Mouse (Mus musculus) v-Abl transformed pro-B cells (cell line): ENCODE data around the gene Plppr2.

Experiments used
- in situ Hi-C, 2 experiments: fragments of 400-800 bp; cut with MboI; formaldehyde crosslinking; loops; one replicate each; pipeline ENCODE4 v1.15.1; 2025; ENCODE audit not compliant: unreplicated experiment in 2 of 2

Plppr2 gene

GRCm38 (mm10) chr9:21932006-21932405 lies 4.8 kb upstream of the Plppr2 start:
- in situ Hi-C loops = no loop called here

GRCm38 (mm10) chr9:21932445-21933137 lies 4.2 kb upstream of the Plppr2 start:
- in situ Hi-C loops = no loop called here

GRCm38 (mm10) chr9:21934021-21934420 lies 2.8 kb upstream of the Plppr2 start:
- in situ Hi-C loops = no loop called here

GRCm38 (mm10) chr9:21935466-21936131 lies 1.2 kb upstream of the Plppr2 start:
- in situ Hi-C loops = no loop called here

GRCm38 (mm10) chr9:21937711-21938175 lies 910 bp downstream of the Plppr2 start:
- in situ Hi-C loops = no loop called here

- in situ Hi-C loops = no loop called here
These were observed 1.5 kb downstream of the Plppr2 start for GRCm38 (mm10) chr9:21938234-21938855.

DNA sequence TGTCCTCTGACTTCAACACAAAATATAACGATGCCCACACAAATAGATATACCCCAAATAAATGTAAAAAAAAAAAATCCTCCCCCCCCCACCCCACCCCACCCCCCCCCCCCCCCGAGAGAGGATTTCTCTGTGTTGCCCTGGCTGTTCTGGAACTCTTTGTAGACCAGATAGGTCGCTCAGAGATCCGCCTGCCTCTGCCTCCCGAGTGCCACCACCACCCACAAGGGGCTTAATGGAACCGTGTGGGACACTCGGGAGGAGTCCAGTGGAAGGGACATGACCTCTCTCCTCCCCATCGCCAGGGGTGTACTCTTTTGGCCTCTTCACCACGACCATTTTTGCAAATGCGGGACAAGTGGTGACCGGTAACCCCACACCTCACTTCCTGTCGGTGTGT lies 6.2 kb downstream of the Plppr2 start:
- in situ Hi-C loops = no loop called here

GRCm38 (mm10) chr9:21943638-21944037 lies 6.8 kb downstream of the Plppr2 start:
- in situ Hi-C loops = no loop called here

GRCm38 (mm10) chr9:21944267-21944666 lies 7.4 kb downstream of the Plppr2 start:
- in situ Hi-C loops = no loop called here

DNA sequence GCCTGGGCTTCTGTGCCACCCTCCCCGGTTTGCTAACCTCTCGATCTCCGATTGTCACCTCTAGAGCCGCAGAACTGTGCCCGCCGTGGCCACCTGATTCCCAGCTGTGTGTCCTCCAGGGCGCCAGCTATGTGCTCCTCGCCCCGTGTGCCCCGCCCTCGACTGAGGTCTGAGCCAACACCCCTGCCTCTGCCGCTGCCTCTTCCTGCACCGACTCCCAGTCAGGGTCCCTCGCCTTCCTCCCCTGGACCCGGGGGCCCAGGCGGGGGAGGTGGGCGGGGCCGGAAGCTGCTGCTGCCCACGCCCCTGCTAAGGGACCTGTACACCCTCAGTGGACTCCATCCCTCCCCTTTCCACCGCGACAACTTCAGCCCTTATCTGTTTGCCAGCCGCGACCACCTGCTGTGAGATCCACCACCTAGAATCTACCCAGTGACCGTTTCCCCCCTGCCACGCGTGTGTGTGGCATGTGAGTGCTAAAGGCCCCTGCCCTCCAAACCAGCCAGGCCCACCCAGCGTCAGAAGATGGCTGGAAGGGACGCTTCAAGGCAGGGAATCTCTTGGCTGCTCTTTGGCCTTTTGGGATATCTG lies 10.8 kb downstream of the Plppr2 start:
- in situ Hi-C loops = no loop called here

- in situ Hi-C loops = no loop called here
These were observed 11.3 kb downstream of the Plppr2 start for GRCm38 (mm10) chr9:21948146-21948545.

- in situ Hi-C loops = no loop called here
These were observed 12.0 kb downstream of the Plppr2 start for GRCm38 (mm10) chr9:21948790-21949189.

GRCm38 (mm10) chr9:21950322-21950721 lies 13.5 kb downstream of the Plppr2 start:
- in situ Hi-C loops = no loop called here

GRCm38 (mm10) chr9:21951977-21952376 lies 15.1 kb downstream of the Plppr2 start:
- in situ Hi-C loops = no loop called here

GRCm38 (mm10) chr9:21953600-21953999 lies 16.8 kb downstream of the Plppr2 start:
- in situ Hi-C loops = no loop called here

GRCm38 (mm10) chr9:21954635-21955034 lies 17.8 kb downstream of the Plppr2 start:
- in situ Hi-C loops = no loop called here

GRCm38 (mm10) chr9:21955225-21955569 lies 18.4 kb downstream of the Plppr2 start:
- in situ Hi-C loops = no loop called here

- in situ Hi-C loops = no loop called here
These were observed 18.9 kb downstream of the Plppr2 start, which contains the start of gene Swsap1 for GRCm38 (mm10) chr9:21955570-21956281. Gene Swsap1, plus strand, starts transcription at chr9:21955755.

GRCm38 (mm10) chr9:21958372-21958771 lies 21.5 kb downstream of the Plppr2 start:
- in situ Hi-C loops = no loop called here

DNA sequence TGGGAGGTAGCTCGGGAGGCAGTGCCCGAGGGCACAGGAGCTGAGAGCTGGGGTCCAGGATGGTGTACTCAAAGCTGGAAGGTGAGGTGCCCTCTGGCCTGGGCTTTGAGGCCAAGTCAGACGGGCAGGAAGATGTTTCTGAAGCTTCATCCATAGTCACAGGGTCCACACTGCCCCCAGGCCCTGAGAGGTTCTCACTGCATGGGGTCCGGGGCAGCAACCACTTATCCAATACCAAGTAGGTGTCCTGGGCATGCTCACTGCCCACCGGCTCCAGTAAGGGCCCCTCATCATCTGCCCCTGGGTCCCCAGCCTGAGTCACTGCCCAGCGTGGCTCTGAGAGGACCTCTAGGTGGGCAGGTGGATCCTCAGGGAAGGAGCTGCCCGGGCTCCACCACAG lies 22.4 kb downstream of the Plppr2 start:
- in situ Hi-C loops = no loop called here

DNA sequence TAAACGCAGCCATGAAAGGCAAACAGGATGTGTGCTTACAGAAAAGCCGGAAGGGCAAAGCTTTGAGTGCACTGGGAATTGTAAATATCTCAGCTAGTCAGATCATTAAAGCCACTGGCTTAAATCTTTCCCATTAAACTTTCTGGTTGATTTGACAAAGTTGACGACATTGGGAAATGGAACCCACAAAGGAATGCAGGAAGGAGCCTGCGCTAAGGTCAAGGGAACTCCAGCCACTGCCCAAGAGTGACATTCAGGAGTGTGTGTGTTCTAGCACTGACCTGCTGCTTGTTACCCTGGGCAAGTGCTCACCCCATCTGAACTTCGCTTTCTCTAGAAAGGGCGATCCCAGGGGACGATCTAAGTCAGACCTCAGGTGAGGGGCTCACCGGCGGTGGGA lies 23.3 kb downstream of the Plppr2 start:
- in situ Hi-C loops = no loop called here
